Mouse (Mus musculus): ENCODE measurements around the gene Rcvrn. TPM values are rescaled to one million over a fixed set of nuclear protein-coding genes. Genes with fewer than 3 reads are reported as not detected.

Rcvrn gene
- not detected for polyA plus RNA-seq (2014; fragmentation: Illumina TruSeq; extraction: RNeasy Lipid Tissue Mini Kit (QIAGEN cat#74804); ENCODE audit: low read depth, low replicate concordance)

GRCm38 (mm10) chr11:67694703-67695376 is at the start of gene Rcvrn:
TSS of gene Rcvrn (plus strand) at chr11:67695326.

Other genes with a start within 250 kb of the Rcvrn start
- 18.3 TPM for gene Gas7, start 239.9 kb upstream of the Rcvrn start, polyA plus RNA-seq (2014; fragmentation: Illumina TruSeq; extraction: RNeasy Lipid Tissue Mini Kit (QIAGEN cat#74804); ENCODE audit: low read depth, low replicate concordance)
- gene Glp2r, start 75.8 kb downstream of the Rcvrn start, polyA plus RNA-seq (2014; fragmentation: Illumina TruSeq; extraction: RNeasy Lipid Tissue Mini Kit (QIAGEN cat#74804); ENCODE audit: low read depth, low replicate concordance), result 0.15 TPM
- gene Gsg1l2, start 79.3 kb downstream of the Rcvrn start, polyA plus RNA-seq (2014; fragmentation: Illumina TruSeq; extraction: RNeasy Lipid Tissue Mini Kit (QIAGEN cat#74804); ENCODE audit: low read depth, low replicate concordance), result not detected
- gene Dhrs7c, start 102.9 kb downstream of the Rcvrn start, polyA plus RNA-seq (2014; fragmentation: Illumina TruSeq; extraction: RNeasy Lipid Tissue Mini Kit (QIAGEN cat#74804); ENCODE audit: low read depth, low replicate concordance), result not detected
- 5.4 TPM for gene Usp43, start 226.8 kb downstream of the Rcvrn start, polyA plus RNA-seq (2014; fragmentation: Illumina TruSeq; extraction: RNeasy Lipid Tissue Mini Kit (QIAGEN cat#74804); ENCODE audit: low read depth, low replicate concordance)